Mouse (Mus musculus) monocyte, adult 5-6 weeks (primary cell): ENCODE results near the gene Ucp1. TPM values are rescaled to one million over a fixed set of nuclear protein-coding genes. Genes with fewer than 3 reads are reported as not detected.
"Not testable (repeated sequence)": the region's sequence is repeated elsewhere in the genome, so short reads cannot be mapped to it uniquely, and the experiment has no call there.

ENCODE experiments used
- ATAC-seq: fragments of 153-309, 156-312 bp; replicated peaks from 2 replicates; pipeline ENCODE4 v1.8.0; 2017; ENCODE audit warnings: mild to moderate bottlenecking; ENCODE audit not compliant: low TSS enrichment, insufficient number of reproducible peaks, severe bottlenecking, poor library complexity, low FRiP score
- total RNA-seq: library from RNA; stranded (forward); fragments of 200-1000, 200-491, 200-594 nt; gene quantifications from 3 replicates; pipeline ENCODE4 v1.2.3, GENCODE M21; 2017

The Ucp1 gene
- 1.7 TPM in 1 of 3 replicates, not detected in the others for total RNA-seq

- no peak for ATAC-seq
Observed at GRCm38 (mm10) chr8:83290176-83290575, at the start of gene Ucp1. Gene Ucp1, plus strand, starts transcription at chr8:83290352.

DNA sequence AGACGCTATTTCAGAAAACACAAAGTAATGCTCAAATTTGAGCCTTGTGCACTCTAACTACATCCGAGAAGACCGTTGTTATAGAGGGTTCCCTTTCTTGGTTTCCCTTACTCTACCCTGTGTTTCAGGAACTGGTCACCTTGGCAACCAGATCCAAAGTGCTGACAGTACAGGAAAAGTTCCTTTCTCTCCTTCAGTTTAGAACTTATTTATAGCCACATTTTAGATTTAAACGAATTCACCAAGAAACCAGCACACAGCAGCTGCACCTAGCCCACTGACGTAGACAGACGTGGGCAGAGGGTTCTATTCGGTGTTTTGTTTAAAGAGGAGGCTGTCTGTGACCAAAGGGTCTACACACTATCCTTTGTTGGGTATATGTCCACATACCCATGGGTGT, 46.0 kb upstream of the Ucp1 start:
- ATAC-seq, result no peak

- no peak for ATAC-seq
Observed at GRCm38 (mm10) chr8:83250858-83251257, 39.3 kb upstream of the Ucp1 start.

DNA sequence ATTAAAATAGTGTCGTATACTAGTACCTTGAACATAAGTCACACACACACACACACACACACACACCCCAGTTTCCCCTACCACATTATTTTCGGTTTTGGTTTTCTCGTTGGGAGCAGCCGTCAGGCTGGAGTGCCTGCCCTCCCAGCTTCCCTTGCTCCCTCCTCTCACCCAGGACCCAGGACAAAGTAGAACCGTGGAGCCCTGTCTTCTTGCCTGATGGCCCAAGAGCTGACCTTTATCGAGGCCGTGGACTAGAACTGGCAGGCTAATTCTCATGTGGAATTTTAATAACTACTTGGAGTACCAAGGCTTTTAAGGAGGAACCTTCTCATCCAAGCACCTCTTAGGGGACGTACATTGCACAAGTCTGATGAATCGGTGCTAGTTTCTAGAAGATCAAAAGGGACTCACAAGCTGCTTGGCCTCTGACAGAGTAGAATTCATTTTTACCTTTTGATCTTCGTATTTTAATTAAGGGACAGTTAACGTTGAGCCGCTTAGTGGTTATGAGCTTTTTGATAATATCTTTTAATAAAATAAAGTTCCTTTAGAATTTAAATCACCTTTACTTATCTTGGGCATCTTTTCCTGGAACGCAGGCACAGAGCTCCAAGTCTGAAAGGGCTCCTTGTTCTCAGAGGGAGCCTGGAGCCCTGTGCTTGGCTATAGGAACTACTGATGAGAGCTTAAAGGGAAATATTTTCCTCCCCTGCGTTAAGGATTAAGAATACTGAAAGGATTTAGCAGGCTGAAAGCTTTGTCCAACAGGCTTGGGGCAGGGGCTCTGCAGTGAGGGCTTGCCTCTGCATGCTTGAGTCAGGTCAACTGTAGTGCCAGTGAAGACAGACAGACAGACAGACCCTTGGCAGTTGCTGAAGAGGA, 38.5 kb upstream of the Ucp1 start:
- no peak for ATAC-seq

GRCm38 (mm10) chr8:83252791-83253190, 37.4 kb upstream of the Ucp1 start:
- ATAC-seq, result no peak

GRCm38 (mm10) chr8:83257631-83258030, 32.5 kb upstream of the Ucp1 start:
- ATAC-seq, result no peak

- ATAC-seq, result 0 out of 2 replicates have a peak, but pooled peaks have one; percentile 47
Observed at GRCm38 (mm10) chr8:83260418-83261215, 29.5 kb upstream of the Ucp1 start.

DNA sequence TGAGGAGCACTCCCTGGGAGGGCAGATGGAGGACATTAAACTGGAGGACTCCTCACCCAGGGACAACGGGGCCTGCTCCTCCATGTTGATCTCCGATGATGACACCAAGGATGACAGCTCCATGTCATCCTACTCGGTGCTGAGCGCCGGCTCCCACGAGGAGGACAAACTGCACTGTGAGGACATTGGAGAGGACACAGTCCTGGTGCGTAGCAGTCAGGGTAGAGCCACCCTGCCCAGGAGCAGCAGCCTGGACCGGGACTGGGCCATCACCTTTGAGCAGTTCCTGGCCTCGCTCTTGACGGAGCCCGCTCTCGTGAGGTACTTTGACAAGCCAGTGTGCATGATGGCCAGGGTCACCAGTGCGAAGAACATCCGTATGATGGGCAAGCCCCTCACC, 19.0 kb upstream of the Ucp1 start:
- no peak for ATAC-seq

GRCm38 (mm10) chr8:83272464-83272863, 17.7 kb upstream of the Ucp1 start:
- no peak for ATAC-seq

- no peak for ATAC-seq
Observed at GRCm38 (mm10) chr8:83274470-83274869, 15.7 kb upstream of the Ucp1 start.

GRCm38 (mm10) chr8:83278431-83278830, 11.7 kb upstream of the Ucp1 start:
- ATAC-seq, result no peak

DNA sequence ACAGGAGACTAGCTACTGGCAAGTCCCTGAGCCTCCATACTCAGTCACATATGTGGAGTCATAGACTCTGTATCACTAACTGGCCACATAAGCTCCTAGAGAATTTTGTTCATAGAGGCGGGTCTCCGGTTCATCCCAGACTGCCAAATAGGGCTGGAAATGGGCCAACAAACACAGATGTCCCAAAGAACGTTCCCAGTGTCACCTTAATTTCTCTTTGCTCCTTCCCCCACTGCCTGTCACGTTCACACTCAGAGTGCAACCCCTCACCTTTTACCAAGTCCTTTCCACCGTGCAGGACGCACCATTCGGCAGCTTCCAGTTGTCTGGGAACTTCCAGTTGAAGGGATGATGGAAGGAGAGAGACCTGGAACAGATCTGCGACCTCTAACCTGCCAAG, 4.8 kb upstream of the Ucp1 start:
- no peak for ATAC-seq

DNA sequence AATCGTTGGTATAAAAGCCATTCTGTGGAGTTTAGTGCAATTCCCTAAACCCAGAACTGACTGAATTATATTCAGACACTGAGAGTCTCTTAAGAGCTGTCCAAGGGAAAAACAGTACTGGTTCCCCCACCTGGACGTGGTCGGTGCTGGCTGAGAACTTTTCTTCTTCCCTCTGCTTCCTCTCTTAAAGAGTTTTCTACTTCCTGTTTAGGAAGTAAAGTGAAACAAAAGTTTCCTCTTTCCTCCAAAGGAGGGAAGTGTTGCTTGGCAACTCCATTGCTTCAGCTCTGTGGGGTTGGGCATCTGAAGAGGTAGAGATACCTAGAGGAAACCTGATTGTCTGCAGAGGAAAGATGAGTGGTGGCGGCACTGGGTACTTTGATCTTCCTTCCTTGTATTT, 7.2 kb downstream of the Ucp1 start:
- ATAC-seq, result no peak

DNA sequence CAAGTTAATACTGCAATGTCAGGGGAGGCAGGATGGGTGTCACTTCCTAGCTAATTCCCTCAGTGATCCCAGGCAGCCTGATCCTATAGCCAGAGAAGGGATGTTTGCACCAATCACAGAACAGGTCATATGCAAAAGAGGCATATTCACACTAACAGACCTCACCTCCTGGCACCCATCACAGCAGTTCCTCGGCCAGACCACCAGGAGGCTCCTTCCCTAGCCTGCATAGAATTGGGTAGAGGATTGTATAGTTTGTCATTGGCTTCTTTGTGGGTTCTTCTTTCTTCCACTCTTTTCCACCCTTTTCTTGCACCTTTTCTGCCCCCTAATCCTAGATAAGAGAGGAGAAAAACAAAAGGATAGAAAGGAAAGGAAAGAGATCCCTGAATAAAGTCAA, 10.0 kb downstream of the Ucp1 start:
- ATAC-seq, result no peak

DNA sequence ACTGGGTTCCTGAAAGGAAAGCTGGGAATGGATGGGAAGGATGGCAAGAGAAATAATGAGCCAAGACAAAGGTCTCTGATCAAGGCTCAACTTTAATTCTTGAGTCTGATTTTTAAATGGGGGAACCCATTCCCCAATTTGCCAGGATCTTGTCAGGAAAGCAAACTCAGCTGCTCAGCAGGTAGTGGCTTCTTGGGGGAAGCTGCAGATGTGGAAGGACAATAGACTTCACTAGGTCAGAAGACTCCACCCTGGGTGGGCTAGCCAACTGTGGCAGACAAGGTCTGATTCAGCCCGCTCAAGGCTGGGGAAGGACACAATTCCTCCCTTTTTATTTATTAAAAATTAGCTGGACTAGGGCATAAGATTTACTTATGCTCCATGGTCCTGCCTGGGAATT, 14.8 kb downstream of the Ucp1 start:
- no peak for ATAC-seq

DNA sequence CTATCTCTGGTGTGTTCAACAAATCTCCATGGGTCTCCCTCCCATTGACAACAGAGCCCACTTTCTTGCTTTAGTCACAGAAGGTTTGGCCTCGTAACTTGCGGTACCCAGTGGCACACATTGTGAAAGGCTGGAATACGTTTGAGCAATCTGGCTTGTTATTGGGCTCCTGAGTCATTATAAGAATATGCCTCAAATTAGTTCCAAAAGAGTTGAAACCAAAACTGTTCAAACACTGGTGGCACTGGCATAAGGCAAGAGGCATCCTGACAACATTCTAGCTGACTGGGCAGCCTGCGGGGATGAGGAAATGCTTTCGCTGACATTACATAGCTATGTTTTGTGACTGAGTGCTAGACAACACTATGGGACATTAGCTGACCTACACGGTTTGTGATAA, 19.7 kb downstream of the Ucp1 start:
- ATAC-seq, result no peak

DNA sequence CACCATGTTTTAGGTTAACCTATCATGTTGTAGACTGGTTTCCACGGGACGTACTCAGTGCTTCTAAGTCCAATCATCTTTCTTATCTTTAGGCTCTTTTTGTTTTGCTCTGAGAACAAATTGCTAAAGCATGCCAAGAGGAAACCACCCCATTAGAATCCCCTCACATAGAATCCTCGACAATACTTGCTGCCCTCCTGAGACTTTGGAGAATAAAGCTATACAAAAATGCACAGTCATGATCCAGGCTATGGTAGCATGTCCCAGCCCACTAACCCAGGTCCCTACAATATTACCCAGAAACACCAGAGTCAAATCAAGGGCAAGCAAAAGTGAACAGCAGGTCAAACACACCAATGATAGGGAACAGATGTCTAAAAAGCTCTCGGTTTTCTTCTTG, 24.9 kb downstream of the Ucp1 start:
- not testable (repeated sequence) for ATAC-seq

DNA sequence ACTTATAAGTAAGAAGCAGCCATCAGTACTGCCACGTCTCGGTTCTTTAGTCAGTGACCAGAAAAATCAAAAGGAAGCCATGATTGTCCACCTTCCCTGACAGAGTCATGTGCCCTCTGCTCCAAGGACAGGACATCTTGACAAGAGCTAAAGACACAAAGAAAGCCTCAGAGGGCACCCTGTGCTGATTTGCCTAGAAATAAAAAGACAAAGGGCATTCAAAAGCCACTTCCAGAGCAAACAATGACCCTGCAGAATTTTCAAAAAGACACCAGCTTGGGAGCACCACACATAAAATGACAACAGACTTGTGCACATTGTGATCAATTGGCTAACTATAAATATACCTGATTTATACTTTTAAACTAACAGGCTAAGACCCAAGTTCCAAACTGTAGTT, 25.5 kb downstream of the Ucp1 start:
- ATAC-seq, result no peak

GRCm38 (mm10) chr8:83320543-83320942, 30.4 kb downstream of the Ucp1 start:
- no peak for ATAC-seq

DNA sequence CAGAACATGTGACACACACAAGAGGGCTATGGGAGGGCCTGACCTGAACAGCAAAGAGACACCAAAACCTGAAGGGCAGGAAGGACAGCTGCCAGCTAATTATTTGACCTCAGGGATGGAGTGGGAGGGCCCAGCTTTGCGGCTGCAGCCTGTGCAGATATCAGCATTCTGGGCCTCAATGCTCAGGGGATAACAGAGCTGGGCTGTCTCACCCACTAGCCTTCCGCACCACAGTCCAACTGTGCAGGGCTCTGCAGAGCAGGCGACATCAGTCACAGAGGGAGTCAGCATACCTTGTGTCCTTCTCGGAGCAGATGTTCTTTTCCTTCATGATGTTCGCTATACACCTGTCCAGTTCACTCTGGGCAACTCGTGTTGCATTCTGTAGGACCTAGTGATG, 32.2 kb downstream of the Ucp1 start:
- ATAC-seq, result no peak
